Mouse (Mus musculus) spleen, postnatal 4 days (tissue): ENCODE measurements around the gene Dgkq.

Experiments used
- DNase-seq, 2 experiments: peaks; one replicate each; pipeline ENCODE4 v3.0.0; 2022; ENCODE audit warnings: low spot score in 2 of 2

Dgkq gene

DNA sequence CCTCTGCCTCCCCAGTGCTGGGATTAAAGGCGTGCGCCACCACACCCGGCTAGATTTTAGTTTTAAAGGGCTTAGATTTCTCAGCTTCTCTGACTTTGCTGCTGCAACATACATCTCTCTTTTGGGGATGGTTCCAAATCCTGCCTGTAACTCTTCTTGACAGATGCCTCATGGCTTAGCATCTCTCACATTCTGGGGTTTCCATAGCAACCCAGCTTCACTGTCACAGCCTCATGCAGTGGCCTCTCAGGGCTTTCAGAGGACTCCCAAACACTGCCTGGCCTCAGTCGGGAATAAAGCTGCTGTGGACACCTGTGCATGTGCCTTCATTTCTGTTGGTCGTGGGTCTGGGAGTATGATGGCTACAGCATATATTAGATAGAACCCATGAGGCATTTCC is 19.6 kb upstream of the Dgkq start:
- DNase-seq: no peak

GRCm38 (mm10) chr5:108680871-108681270 is 11.4 kb upstream of the Dgkq start:
- DNase-seq: no peak

- no peak for DNase-seq
Observed at GRCm38 (mm10) chr5:108679909-108680308, 10.4 kb upstream of the Dgkq start.

- DNase-seq: no peak
Observed at GRCm38 (mm10) chr5:108678296-108678854, 8.9 kb upstream of the Dgkq start.

- DNase-seq: peak; percentile 48 to 78
Observed at GRCm38 (mm10) chr5:108677605-108678295, 8.3 kb upstream of the Dgkq start.

GRCm38 (mm10) chr5:108676772-108677498 is 7.5 kb upstream of the Dgkq start:
- no peak for DNase-seq

DNA sequence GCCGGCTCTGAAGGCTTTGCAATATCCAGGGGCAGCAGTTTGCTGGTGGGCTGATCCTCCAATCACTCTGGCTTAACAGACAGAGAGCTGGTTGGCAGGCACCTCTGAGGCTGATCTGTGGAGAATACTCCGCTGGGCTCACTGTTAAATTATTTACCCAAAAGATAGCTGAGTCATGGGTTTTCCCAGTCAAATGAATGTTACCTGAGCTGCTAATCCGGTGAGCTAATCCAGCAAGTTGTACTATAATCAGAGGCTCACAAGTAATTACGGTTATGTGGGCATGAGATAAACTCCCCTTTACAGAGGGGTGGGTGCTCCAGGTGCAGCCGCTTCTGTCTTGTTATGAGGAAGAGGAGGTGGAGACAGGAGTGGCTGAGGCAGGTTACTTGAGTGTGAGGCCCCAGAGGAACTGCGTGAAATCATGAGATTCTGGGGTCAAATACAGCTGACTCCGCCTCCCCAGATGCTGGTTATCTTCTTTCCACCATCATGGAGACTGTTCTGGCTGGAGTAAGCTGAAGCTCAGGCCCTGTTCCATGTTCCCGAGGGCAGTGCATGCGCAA is 5.9 kb upstream of the Dgkq start, which contains the start of gene Slc26a1:
Gene Slc26a1 (minus strand): TSS at position 319 of the 566 bp plus-strand sequence.
- no peak for DNase-seq

- no peak for DNase-seq
Observed at GRCm38 (mm10) chr5:108674624-108675023, 5.2 kb upstream of the Dgkq start.

GRCm38 (mm10) chr5:108671757-108672156 is 2.3 kb upstream of the Dgkq start:
- peak in 1 of 2 experiments; percentile 66 for DNase-seq

GRCm38 (mm10) chr5:108670785-108671184 is 1.3 kb upstream of the Dgkq start:
- DNase-seq: peak; percentile 68 to 83

DNA sequence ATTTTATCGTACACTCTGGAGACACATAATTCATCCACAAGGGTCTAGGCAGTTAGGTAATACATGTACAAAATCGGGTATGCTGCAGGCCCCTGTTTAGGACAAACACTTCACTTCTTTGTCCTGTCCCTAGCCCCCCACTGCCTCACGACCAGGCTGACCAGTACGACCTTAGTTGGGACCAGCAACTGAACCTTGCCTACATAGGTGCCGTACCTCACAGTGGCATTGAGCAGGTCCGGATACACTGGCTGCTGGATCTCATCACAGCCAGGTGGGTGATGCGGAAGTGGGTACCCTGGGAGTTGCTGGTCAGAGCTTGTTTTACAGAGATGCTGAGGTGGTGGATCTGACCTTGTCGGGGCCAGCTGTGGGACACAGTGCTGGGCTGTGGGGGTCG is 514 bp upstream of the Dgkq start:
- no peak for DNase-seq

DNA sequence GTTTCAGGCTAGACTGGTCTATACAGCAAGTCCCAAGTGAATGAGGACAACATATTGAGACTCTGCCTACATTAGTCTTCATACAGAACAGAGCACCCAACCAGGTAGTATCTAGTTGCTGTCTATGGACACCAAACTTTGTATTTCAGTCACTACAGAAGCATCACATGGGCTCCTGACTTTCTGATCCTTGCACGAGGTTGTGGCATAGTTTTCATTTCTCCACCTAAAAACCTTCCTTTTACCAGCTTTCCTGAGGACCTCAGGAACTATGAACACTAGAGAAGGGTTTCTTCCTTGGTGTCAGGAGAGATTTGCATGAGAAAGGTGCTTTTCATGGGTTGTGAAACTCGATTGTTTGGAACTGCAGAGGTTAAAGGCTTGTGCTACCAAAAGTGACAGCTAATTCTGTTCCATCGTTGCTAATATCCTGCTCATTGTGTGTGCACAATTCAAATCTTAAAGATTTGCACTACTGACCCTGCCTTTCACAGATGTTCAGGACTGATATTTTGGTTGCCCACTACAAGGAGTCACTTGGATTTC is 1.0 kb downstream of the Dgkq start:
- no peak for DNase-seq

DNA sequence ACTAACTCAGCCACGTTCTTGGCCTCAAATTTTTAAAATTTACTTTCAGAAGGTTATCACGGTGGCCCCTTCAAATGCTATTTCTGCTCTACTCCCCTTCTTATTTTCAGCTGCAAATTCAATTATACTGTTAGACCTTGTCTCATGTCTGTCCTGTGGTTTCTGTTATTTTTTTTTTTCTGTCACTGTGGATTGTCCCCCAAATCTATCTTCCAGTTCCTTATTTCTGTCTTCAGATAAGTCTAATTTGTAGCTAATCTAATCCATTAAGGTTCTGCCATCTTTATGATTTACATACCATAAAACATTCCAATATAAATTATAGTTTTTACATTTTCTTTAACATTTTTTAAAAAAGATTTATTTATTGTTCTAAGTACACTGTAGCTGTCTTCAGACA is 2.1 kb downstream of the Dgkq start:
- DNase-seq: no peak

- DNase-seq: no peak
Observed at GRCm38 (mm10) chr5:108665066-108665465, 4.4 kb downstream of the Dgkq start.

DNA sequence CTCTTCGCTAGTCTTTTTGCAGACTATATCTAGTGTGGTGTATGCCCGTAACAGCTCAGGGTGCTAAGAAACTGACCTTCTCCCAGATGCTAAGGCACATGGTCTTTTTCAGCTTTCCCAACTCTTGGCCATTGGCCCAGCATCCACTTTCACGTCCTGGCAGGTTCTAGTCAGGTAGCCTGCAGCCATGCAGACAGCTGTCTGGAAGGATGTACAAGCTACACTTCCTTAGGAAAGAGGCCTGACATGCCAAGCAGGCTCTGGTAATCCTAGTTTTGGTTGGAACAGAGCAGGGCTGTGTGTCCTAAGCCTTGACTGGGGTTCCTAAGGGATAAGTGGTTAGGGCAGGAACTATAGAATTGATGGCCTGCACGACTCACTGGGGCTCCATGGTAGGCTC is 6.7 kb downstream of the Dgkq start:
- DNase-seq: no peak

GRCm38 (mm10) chr5:108660632-108661268 is 8.7 kb downstream of the Dgkq start:
- DNase-seq: peak; percentile 92 to 95

DNA sequence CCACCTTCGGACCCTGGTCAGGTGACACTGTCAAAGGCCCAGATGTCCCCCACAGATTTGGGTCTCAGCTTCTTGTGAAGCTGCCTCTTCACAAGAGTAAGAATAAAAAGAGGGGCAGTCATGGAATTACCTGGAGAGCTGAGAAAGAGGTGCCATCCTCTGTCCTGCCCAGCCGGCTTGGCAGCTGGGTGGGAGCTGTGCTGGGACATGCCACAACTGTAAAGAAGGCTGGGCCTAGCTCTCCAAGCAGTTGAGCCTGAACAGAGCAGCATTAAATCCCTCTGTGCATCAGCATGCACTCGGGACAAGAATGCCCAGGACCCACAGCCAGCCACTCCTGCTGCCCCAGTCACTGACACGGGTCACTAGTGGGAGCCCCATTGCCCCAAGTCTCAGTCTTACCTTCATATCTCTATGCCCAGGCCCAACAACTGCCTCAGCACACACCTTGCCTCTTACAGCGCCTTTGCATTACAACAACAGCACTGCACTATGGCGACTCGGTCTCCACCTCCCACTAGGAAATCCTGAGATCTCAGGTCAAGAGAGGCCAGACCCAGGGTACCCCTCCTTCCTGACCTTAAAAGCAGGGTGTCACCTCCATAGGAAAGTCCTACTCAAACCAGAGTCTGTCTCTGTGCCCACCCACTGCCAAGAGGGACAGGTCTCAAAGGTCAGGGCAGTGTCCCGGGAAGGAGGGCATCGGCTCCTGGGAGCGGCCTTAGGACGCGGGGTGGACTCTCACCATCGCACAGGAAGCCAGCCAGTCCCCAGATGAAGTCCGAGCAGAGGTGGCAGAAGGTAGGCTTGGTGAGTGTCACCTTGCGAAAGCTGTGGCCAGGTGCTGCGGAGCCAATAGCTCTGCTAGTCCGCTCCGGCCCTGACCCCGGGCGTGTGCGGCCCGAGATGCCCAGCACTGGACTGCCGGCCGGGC is 9.5 kb downstream of the Dgkq start, which contains the start of gene Idua:
Gene Idua (plus strand): TSS at position 634 of the 934 bp plus-strand sequence.
- DNase-seq: no peak

DNA sequence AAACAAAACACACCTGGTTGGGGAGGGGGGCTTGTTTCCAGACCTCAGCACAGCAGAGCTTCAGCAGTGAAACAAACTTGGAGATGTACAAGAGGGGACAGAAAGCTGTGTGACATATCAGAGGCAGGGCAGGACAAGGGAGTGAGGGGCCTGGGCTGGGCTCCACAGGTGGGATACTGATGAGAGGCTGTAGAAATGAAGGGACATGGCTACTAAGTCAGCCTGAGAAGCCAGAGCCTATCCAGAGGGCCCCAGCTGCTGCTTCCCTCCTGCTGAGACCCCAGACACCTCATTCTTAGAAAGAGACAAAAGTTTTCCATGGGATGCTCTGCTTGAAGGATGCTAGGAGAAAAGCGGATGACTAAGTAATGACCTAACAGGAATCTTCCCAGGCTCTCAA is 10.9 kb downstream of the Dgkq start:
- no peak for DNase-seq

- no peak for DNase-seq
Observed at GRCm38 (mm10) chr5:108657406-108657805, 12.1 kb downstream of the Dgkq start.

DNA sequence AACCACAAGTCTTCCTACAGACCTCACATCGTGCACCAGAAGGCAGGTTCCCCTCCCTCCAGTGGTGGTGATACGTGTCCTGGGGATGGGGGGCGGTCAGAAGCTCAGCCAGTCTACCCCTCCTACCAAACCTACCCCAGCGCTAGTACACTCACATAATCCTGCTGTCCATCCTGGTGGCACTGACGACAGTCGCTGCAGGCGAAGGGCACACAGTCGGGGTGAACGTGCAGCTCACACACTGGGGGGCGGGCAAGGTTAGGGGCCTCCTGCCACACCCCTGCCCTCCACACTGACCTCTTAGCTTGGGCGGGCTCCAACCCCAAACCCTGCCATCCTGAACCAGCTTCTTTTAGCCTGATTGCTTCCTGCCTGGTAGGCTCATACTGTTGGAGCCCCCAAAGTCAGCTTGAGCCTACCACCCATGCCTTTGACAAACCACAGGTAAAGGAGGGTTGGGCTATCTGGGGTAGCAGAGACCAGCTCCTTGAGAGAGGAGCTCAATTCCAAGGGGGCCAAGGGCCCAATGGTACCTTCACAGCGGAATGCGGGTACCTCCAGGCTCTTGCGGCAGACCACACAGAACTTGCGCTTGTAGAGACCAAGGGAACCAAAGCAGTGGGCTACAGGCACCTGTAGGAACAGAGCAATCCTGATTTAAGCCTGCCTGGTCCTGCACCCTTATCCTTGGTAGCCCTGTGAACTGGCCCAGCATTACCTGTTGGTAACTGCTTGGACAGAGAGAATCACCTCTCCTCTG is 13.4 kb downstream of the Dgkq start:
- peak in 1 of 2 experiments; percentile 59 for DNase-seq
